Mouse (Mus musculus) stomach, postnatal 0 days (tissue): Measurements from ENCODE around the gene Arhgap4. TPM values are rescaled to one million over a fixed set of nuclear protein-coding genes. Genes with fewer than 3 reads are reported as not detected.

ENCODE experiments used
- ATAC-seq: fragments of 200-750 bp; cut with Nextera tagmentation; 2 replicates; pipeline ENCODE4 v1.8.0; 2017; ENCODE audit not compliant: low FRiP score, low TSS enrichment
- DNase-seq: peaks from one replicate; pipeline ENCODE4 v3.0.0-alpha.2; 2016; ENCODE audit warnings: low spot score
- H3K27ac ChIP-seq: fragments of 300-500 bp; sonication (generic); replicated peaks from 2 replicates; pipeline ENCODE4 v1.5.1; 2014; ENCODE audit warnings: mild to moderate bottlenecking, control low read depth
- H3K27me3 ChIP-seq: fragments of 300-500 bp; sonication (generic); 2 replicates; pipeline ENCODE4 v1.6.1; 2014; ENCODE audit warnings: low read length; ENCODE audit not compliant: control insufficient read depth, insufficient read depth
- H3K36me3 ChIP-seq: fragments of 300-500 bp; sonication (generic); 2 replicates; pipeline ENCODE4 v1.6.1; 2014; ENCODE audit warnings: low read length, mixed read lengths; ENCODE audit not compliant: control insufficient read depth, insufficient read depth
- H3K4me1 ChIP-seq: fragments of 300-500 bp; sonication (generic); replicated peaks from 2 replicates; pipeline ENCODE4 v1.6.1; 2014; ENCODE audit warnings: antibody characterized with exemption; ENCODE audit not compliant: control insufficient read depth, insufficient read depth
- H3K4me2 ChIP-seq: fragments of 300-500 bp; sonication (generic); replicated peaks from 2 replicates; pipeline ENCODE4 v1.6.1; 2014; ENCODE audit warnings: low read depth, mild to moderate bottlenecking, control low read depth, moderate library complexity
- H3K4me3 ChIP-seq: fragments of 300-500 bp; sonication (generic); 2 replicates; pipeline ENCODE4 v1.5.1; 2014; ENCODE audit warnings: low read depth, low read length, control low read depth
- H3K9ac ChIP-seq: fragments of 300-500 bp; sonication (generic); 2 replicates; pipeline ENCODE4 v1.6.1; 2014; ENCODE audit warnings: mild to moderate bottlenecking, low read length, control low read depth, mixed read lengths
- H3K9me3 ChIP-seq: fragments of 300-500 bp; sonication (generic); 2 replicates; pipeline ENCODE4 v1.6.1; 2016; ENCODE audit warnings: low read length; ENCODE audit not compliant: control insufficient read depth
- CTCF ChIP-seq: IDR thresholded peaks from 2 replicates; pipeline ENCODE4 v1.5.1; 2016; ENCODE audit warnings: antibody characterized with exemption, low read depth, mild to moderate bottlenecking, moderate library complexity
- EP300 ChIP-seq: optimal IDR thresholded peaks from 2 replicates; pipeline ENCODE3; 2016; ENCODE audit warnings: antibody characterized with exemption
- WGBS: fragments of 180-500 bp; shearing (Covaris S2); extraction: QIAGEN DNeasy Blood & Tissue Kit; methylation state at CpG from one replicate; pipeline ENCODE4 v1.1.7; 2014; 5-methylcytosine and 5-hydroxymethylcytosine counted together
- polyA plus RNA-seq: library from polyadenylated mRNA; unstranded; fragments of >200 nt; fragmentation: Nextera tagmentation; extraction: Ambion mirVana; gene quantifications from 2 replicates; pipeline ENCODE4 v1.2.1, GENCODE M21; 2015

Gene Arhgap4
- 1.2 TPM in 2 replicates for polyA plus RNA-seq

- Histone ChIP-seq H3K27ac (peak within 1 kb of the TSS; percentile 69), H3K9me3 (no peaks in the 10 kb centered on the region), H3K4me2 (peak within 1 kb of the TSS; percentile 59), H3K4me1 (no peaks in the 10 kb centered on the region), H3K4me3 (peak within 1 kb of the TSS; percentile 49), H3K9ac (peak within 1 kb of the TSS; percentile 60), H3K27me3 (no peaks in the 10 kb centered on the region), H3K36me3 (peaks cover 2% of the 10 kb centered on the region; the same call in 1 of the 2 replicates)
- ATAC-seq (peak; percentile 97), DNase-seq (peak; percentile 90)
- WGBS = 12% methylated on average over 43 of the region's 43 CpGs
- TF ChIP-seq EP300 = no peak
- TF ChIP-seq CTCF = no peak
Observed at GRCm38 (mm10) chrX:73921823-73922549, at the start of gene Arhgap4, which contains the start of gene Naa10. Gene Arhgap4 (minus strand): TSS chrX:73921870. Gene Naa10 (minus strand): TSS chrX:73921944.

- Histone ChIP-seq H3K4me1 (no peaks in the 10 kb centered on the region), H3K4me2 (no peak overlapping the region), H3K36me3 (no peaks in the 10 kb centered on the region), H3K27ac (no peak overlapping the region), H3K27me3 (no peaks in the 10 kb centered on the region), H3K4me3 (no peak overlapping the region), H3K9ac (no peak overlapping the region), H3K9me3 (no peaks in the 10 kb centered on the region)
- no peak for ATAC-seq
- TF ChIP-seq CTCF = no peak
- no peak for TF ChIP-seq EP300
- no peak for DNase-seq
Observed at GRCm38 (mm10) chrX:73970781-73971180, 49.1 kb upstream of the Arhgap4 start.

DNA sequence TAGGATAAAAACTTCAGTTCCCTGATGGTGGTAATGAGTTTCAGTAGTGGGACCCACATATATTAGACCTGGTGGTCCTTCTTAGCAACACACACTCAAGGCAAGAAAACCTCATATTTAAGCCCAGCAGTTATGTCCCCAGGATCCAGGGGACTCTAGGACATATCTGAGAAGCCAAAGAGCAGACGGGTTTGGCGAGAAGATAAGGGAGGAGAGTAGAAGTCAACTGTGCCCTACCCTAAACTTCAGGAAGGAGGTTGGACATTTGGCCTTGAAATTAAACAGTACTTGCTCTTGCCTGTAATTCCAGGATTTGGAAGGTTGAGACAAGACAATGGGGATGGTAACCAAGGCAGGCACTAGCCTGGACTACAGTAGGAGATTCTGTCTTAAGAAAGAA is 48.1 kb upstream of the Arhgap4 start:
- no peaks in the 10 kb centered on the region for H3K4me1 ChIP-seq
- TF ChIP-seq EP300 (no peak), CTCF (no peak)
- no peak overlapping the region for H3K4me3 ChIP-seq
- no peaks in the 10 kb centered on the region for H3K9me3 ChIP-seq
- H3K9ac ChIP-seq = no peak overlapping the region
- WGBS = 77% methylated on average over 2 of the region's 2 CpGs
- H3K27me3 ChIP-seq = no peaks in the 10 kb centered on the region
- no peak overlapping the region for H3K4me2 ChIP-seq
- ATAC-seq (no peak), DNase-seq (no peak)
- no peaks in the 10 kb centered on the region for H3K36me3 ChIP-seq
- H3K27ac ChIP-seq = no peak overlapping the region

GRCm38 (mm10) chrX:73969167-73969566 is 47.5 kb upstream of the Arhgap4 start:
- Histone ChIP-seq H3K9me3 (no peaks in the 10 kb centered on the region), H3K4me1 (no peaks in the 10 kb centered on the region; the same call in 1 of the 2 replicates), H3K27ac (no peak overlapping the region), H3K9ac (no peak overlapping the region), H3K4me2 (no peak overlapping the region), H3K36me3 (no peaks in the 10 kb centered on the region), H3K4me3 (no peak overlapping the region), H3K27me3 (no peaks in the 10 kb centered on the region)
- no peak for TF ChIP-seq EP300
- no peak for TF ChIP-seq CTCF
- WGBS = 85% methylated on average over 1 of the region's 1 CpGs
- ATAC-seq (no peak), DNase-seq (no peak)

DNA sequence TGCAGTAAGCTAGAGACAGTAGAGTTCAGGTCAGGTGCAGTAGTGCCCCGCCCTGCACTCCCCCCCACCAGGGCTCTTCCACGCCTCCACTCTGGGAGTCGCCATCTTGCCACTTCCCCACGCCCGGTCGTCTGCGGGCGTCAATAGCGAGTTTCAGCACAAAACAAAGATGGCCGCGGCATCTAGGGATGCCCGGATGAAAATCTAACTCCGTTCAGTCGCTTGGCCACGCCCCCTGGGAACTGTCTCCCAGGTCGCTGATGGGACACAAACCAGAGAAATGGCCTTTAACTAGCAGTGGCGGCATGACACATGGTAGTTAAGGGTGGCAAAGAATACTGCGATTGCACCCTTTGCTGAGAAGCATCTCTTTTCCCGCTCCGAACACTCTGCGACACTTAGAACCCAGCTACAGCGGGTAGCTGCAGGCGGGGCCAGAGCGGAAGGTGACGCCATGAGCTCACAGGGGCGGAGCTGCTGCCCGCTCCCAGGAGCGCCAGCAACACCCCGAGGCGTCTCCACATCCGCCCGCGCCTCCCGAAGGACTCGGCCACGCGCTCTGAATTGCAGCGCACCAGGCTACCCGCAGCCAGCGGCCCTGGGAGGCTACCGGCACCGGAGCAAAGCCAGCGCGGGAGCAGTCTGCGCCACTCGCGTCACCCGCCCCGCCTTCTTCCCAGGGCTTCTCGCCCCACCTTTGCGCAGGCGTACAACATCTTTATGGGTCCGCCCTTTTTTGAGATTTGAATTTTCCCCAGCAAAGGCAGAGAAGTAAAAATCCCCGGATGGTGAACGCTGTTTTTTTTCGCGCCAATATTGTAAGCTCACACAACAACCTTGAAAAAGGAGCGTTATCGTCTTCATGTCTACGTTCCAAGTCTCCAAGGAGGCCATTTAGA is 45.8 kb upstream of the Arhgap4 start:
- H3K4me1 ChIP-seq = peaks cover 2% of the 10 kb centered on the region; the same call in 1 of the 2 replicates
- no peaks in the 10 kb centered on the region for H3K9me3 ChIP-seq
- H3K4me2 ChIP-seq = peak overlapping the region; percentile 46
- peak overlapping the region; percentile 97 for H3K27ac ChIP-seq
- peak; percentile 84 for ATAC-seq
- WGBS = 17% methylated on average over 52 of the region's 60 CpGs
- DNase-seq = peak; percentile 89
- TF ChIP-seq CTCF = 0 out of 2 replicates have a peak, but pooled peaks have one; percentile 2
- TF ChIP-seq EP300 = no peak
- H3K27me3 ChIP-seq = no peaks in the 10 kb centered on the region
- no peaks in the 10 kb centered on the region for H3K36me3 ChIP-seq
- peak overlapping the region; percentile 76 for H3K9ac ChIP-seq
- peak overlapping the region; percentile 60 for H3K4me3 ChIP-seq
